Mouse (Mus musculus): Measurements from ENCODE around the gene Olfr412. TPM values are rescaled to one million over a fixed set of nuclear protein-coding genes. Genes with fewer than 3 reads are reported as not detected.

Olfr412 gene
- total and polyA plus RNA-seq, 3 experiments: not detected

DNA sequence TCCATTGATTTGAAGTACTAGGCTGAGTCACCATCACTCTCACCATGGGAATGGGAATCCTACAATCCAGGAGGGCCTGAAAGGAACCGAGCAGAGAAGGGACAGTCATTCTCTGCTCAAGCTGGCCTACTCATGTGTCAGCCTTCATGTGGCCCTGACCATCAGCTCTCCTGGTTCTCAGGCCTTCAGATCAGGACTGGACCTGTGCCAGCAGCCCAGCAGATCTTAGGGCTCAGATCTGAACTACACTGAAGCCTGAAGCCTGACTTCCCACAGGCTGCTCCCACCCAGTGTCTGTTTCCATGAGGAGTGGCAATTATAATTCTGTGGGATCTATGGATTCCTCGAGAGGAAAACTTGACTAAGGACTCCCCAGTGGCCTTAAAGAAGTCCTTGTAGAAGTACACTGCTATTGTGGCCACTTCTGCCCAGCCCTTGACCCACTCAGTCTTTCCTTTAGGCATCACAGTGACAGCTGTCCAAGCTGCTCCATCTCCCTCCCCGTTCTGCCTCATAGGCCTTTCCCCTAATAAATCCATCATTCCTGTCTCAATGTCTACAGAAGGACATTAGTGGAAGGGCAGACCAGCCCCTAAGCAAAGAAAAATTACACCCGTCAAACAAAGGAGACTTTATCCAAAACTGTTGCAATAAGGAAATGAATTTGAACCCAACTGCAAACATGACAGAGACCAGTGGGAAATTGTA lies 17.5 kb downstream of the Olfr412 start:
- Histone ChIP-seq H3K4me3 (replicated peaks in 1 of 3; ENCODE audit: low read depth in 2 of 3, low read length in 2 of 3, poor library complexity in 1 of 3) (no peak overlapping the region), H3K79me2 (replicated peaks; ENCODE audit: control insufficient read depth, extremely low read depth, insufficient read depth, poor library complexity, severe bottlenecking) (no peaks in the 10 kb centered on the region), H3K4me2 (ENCODE audit: insufficient read depth, low read depth, poor library complexity, severe bottlenecking) (no peak overlapping the region), H3K36me3 (replicated peaks in 1 of 2; ENCODE audit: control insufficient read depth in 1 of 2, insufficient read depth in 1 of 2, low read length in 1 of 2) (peaks cover 12 to 17% of the 10 kb centered on the region in 2 experiments), H3K4me1 (ENCODE audit: control insufficient read depth in 1 of 2, insufficient read depth in 2 of 2) (peaks cover 5 to 36% of the 10 kb centered on the region in 2 experiments; a peak in 2 of 4 replicates), H3K9ac (ENCODE audit: insufficient read depth, low read depth) (no peak overlapping the region), H3K9me3 (replicated peaks; ENCODE audit: low read length) (no peaks in the 10 kb centered on the region), H3K27ac (ENCODE audit: insufficient read depth, low read depth) (no peak overlapping the region), H3K27me3 (replicated peaks) (no peaks in the 10 kb centered on the region)
- DNase-seq (ENCODE audit: extremely low read depth): no peak
- dilution Hi-C loops (cut with MboI; ENCODE audit: extremely low pct_ligation_motif_present, extremely low pct_unique_long_range_greater_than_20kb, low sequenced_read_pairs): no loop called here
- in situ Hi-C loops (cut with MboI; ENCODE audit: low pct_ligation_motif_present, low pct_unique_long_range_greater_than_20kb, low sequenced_read_pairs): loop anchor here (10.0 to 25.0 kb wide), 3 partner anchors 155 to 458 kb away; partner anchors contain the start of genes Mnt, Olfr139 and Olfr399
- TF ChIP-seq CHD1 (IDR thresholded peaks at IDR 0.05; ENCODE audit: low read depth, low read length) (no peak), JUN (IDR thresholded peaks at IDR 0.05; ENCODE audit: insufficient read depth, low read depth, low read length) (no peak), TBP (conservative IDR thresholded peaks at IDR 0.05; ENCODE audit: low read depth, low read length) (no peak), MAFK (IDR thresholded peaks at IDR 0.05; ENCODE audit: insufficient replicate concordance, low read length) (no peak), SIN3A (IDR thresholded peaks at IDR 0.05; ENCODE audit: low read length) (no peak), IRF4 (IDR thresholded peaks at IDR 0.05; ENCODE audit: low read depth, low read length) (no peak), ELF1 (IDR thresholded peaks at IDR 0.05; ENCODE audit: low read depth, low read length) (no peak), POLR2AphosphoS2 (IDR thresholded peaks at IDR 0.05; ENCODE audit: low read depth, low read length) (no peak), CHD2 (IDR thresholded peaks at IDR 0.05; ENCODE audit: low read length) (no peak), KAT2A (IDR thresholded peaks at IDR 0.05; ENCODE audit: insufficient replicate concordance, low read length) (no peak), ZNF384 (IDR thresholded peaks at IDR 0.05; ENCODE audit: low read depth, low read length) (no peak), RAD21 (IDR thresholded peaks at IDR 0.05; ENCODE audit: low read depth, low read length) (no peak)

GRCm38 (mm10) chr11:74385674-74386073 lies 23.8 kb downstream of the Olfr412 start:
- no peak overlapping the region for H3K9ac ChIP-seq (ENCODE audit: insufficient read depth, low read depth)
- no peaks in the 10 kb centered on the region for H3K79me2 ChIP-seq (replicated peaks; ENCODE audit: control insufficient read depth, extremely low read depth, insufficient read depth, poor library complexity, severe bottlenecking)
- H3K9me3 ChIP-seq (replicated peaks; ENCODE audit: low read length): no peaks in the 10 kb centered on the region
- DNase-seq (ENCODE audit: extremely low read depth): no peak
- TF ChIP-seq ZMIZ1 (IDR thresholded peaks at IDR 0.05; ENCODE audit: low read depth, low read length): no peak
- no peak for TF ChIP-seq PAX5 (IDR thresholded peaks at IDR 0.05; ENCODE audit: low read length)
- no peak for TF ChIP-seq MAX (IDR thresholded peaks at IDR 0.05; ENCODE audit: low read length)
- no peak for TF ChIP-seq MAFK (IDR thresholded peaks at IDR 0.05; ENCODE audit: insufficient replicate concordance, low read length)
- TF ChIP-seq ZNF384 (IDR thresholded peaks at IDR 0.05; ENCODE audit: low read depth, low read length): no peak
- no peak for TF ChIP-seq MXI1 (IDR thresholded peaks at IDR 0.05; ENCODE audit: low read depth, low read length)
- no peak for TF ChIP-seq E2F4 (IDR thresholded peaks at IDR 0.05; ENCODE audit: insufficient replicate concordance, low read depth, low read length)
- TF ChIP-seq EP300 (IDR thresholded peaks at IDR 0.05; ENCODE audit: low read length): no peak
- TF ChIP-seq JUN (IDR thresholded peaks at IDR 0.05; ENCODE audit: insufficient read depth, low read depth, low read length): no peak
- no peak for TF ChIP-seq CTCF (conservative IDR thresholded peaks at IDR 0.05 in 1 of 2, IDR thresholded peaks at IDR 0.05 in 1 of 2; ENCODE audit: low read depth in 2 of 2, low read length in 2 of 2)
- H3K4me3 ChIP-seq (replicated peaks in 1 of 3; ENCODE audit: low read depth in 2 of 3, low read length in 2 of 3, poor library complexity in 1 of 3): no peak overlapping the region
- no peak overlapping the region for H3K4me2 ChIP-seq (ENCODE audit: insufficient read depth, low read depth, poor library complexity, severe bottlenecking)
- dilution Hi-C loops (cut with MboI; ENCODE audit: extremely low pct_ligation_motif_present, extremely low pct_unique_long_range_greater_than_20kb, low sequenced_read_pairs): no loop called here
- peaks cover 70 to 81% of the 10 kb centered on the region in 2 experiments for H3K36me3 ChIP-seq (replicated peaks in 1 of 2; ENCODE audit: control insufficient read depth in 1 of 2, insufficient read depth in 1 of 2, low read length in 1 of 2)
- H3K4me1 ChIP-seq (ENCODE audit: control insufficient read depth in 1 of 2, insufficient read depth in 2 of 2): peaks cover 3 to 17% of the 10 kb centered on the region in 2 experiments; a peak in 2 of 4 replicates
- no peaks in the 10 kb centered on the region for H3K27me3 ChIP-seq (replicated peaks)
- in situ Hi-C loops (cut with MboI; ENCODE audit: low pct_ligation_motif_present, low pct_unique_long_range_greater_than_20kb, low sequenced_read_pairs): loop anchor here (25.0 kb wide), 1 partner anchor 452 kb away; the partner anchor contains the start of gene Mnt
- no peak overlapping the region for H3K27ac ChIP-seq (ENCODE audit: insufficient read depth, low read depth)

All from CH12.LX (cell line).